Mouse (Mus musculus) testis, postnatal 10 days (tissue): ENCODE results near the gene Mapt.
"Not testable (repeated sequence)": the region's sequence is repeated elsewhere in the genome, so short reads cannot be mapped to it uniquely, and the experiment has no call there.

Source experiments
- DNase-seq: peaks from one replicate; pipeline ENCODE4 v3.0.0; 2021; ENCODE audit warnings: low spot score

The Mapt gene

DNA sequence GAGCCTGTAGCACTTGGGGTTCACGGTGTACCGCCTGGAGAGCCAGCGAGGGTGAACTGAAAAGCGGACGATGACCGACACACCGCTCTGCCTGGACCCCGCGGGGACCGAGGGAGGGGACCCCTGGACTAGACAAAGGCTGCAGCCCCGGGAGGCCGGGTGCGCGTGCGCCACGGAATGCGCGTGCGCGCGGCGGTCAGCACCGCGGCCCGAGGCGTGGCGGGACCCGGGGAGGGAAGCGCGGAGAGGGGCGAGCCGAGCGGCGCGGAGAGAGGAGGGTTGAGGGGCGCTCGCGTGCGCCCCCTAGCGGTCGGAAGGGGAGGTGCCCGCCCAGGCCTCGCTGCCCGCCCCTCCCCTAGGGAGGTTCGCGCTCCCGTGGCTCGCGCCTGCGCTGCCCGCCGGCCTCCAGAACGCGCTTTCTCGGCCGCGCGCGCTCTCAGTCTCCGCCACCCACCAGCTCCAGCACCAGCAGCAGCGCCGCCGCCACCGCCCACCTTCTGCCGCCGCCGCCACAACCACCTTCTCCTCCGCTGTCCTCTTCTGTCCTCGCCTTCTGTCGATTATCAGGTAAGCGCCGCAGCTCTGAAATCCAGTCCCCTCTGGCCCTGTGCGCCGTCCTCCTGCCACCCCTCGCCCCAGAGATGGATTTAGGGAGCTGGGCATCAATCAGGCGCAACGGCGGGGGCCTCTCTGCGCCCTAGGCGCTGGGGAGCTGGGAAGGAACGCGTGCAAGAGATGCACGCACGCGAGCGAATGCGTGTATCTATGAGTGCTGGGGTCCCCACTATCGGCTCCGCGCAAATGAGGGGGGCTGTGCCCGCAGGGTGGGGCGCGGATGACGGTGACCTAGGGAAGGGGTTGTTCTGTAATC, at the start of gene Mapt:
Gene Mapt (plus strand): TSS at position 350 of the 871 bp plus-strand sequence.
- DNase-seq: peak; percentile 92

- DNase-seq: no peak
Measured at GRCm38 (mm10) chr11:104182141-104182540, 49.0 kb upstream of the Mapt start.

GRCm38 (mm10) chr11:104186135-104186836, 44.9 kb upstream of the Mapt start, which contains the start of gene Sppl2c:
TSS of gene Sppl2c (plus strand) at chr11:104186327.
- DNase-seq: no peak

GRCm38 (mm10) chr11:104186837-104187150, 44.4 kb upstream of the Mapt start:
- no peak for DNase-seq

GRCm38 (mm10) chr11:104187766-104188165, 43.4 kb upstream of the Mapt start:
- DNase-seq: no peak

- no peak for DNase-seq
Measured at GRCm38 (mm10) chr11:104190008-104190407, 41.2 kb upstream of the Mapt start.

DNA sequence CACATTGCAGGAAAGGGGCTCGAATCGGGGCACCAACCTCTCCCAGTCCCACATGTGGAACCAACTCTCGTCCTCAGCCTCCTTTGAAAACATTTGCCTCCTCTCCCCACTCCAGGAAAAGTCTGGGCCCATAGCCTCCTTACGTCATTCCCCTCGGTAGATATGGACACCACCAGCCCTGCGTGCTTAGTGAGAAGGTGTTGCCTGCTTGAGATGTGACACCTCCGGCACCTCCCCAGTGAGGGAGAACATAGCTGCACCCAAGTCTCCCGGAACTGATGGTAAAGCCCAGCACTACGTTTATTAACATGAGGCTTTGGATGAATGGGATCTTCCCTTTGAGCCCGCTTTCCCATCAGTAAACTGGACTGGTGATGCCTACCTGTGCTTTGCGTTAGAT, 35.8 kb upstream of the Mapt start:
- no peak for DNase-seq

GRCm38 (mm10) chr11:104195791-104196190, 35.4 kb upstream of the Mapt start:
- DNase-seq: peak; percentile 87

- DNase-seq: peak; percentile 76
Measured at GRCm38 (mm10) chr11:104197861-104198260, 33.3 kb upstream of the Mapt start.

GRCm38 (mm10) chr11:104203271-104203670, 27.9 kb upstream of the Mapt start:
- no peak for DNase-seq

DNA sequence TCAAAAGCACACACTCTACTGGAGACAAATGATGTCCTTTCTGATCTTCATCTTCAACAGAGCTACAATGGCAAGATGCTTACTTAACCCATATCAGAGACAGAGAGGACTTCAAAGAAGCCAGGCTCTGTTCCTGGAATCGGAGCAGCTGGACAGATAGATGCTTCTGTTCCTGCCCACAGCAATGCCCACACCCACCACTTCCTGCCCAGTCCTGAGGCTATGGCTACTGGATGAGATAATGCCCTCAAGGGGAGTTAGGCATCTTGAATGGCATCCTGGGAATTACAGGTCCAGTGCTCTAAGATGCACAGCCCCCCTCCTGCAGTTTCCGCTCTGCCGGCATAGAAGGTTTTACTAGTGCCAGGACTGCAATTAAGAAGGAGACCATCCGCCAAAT, 24.6 kb upstream of the Mapt start:
- no peak for DNase-seq

- no peak for DNase-seq
Measured at GRCm38 (mm10) chr11:104209041-104209440, 22.1 kb upstream of the Mapt start.

DNA sequence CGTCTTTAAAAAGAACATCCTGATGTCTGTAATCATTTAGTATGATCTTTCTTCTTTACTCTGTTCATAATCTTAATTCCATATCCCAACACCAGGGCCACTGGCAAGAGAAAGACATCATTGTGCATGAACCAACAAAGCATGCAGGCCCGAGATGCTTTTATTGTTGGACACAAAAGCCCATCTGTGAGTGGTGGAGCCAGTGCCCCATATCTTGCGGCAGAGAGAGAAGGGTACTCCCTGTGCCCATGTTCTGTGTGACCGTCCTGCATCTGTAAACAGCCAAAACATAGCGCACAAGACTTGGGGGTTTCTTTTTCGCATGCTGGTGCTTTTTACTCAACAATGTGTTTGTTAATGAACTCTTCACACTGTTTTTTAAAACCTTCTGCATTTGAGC, 19.9 kb upstream of the Mapt start:
- DNase-seq: no peak

- DNase-seq: not testable (repeated sequence)
Measured at GRCm38 (mm10) chr11:104214128-104214527, 17.1 kb upstream of the Mapt start.

DNA sequence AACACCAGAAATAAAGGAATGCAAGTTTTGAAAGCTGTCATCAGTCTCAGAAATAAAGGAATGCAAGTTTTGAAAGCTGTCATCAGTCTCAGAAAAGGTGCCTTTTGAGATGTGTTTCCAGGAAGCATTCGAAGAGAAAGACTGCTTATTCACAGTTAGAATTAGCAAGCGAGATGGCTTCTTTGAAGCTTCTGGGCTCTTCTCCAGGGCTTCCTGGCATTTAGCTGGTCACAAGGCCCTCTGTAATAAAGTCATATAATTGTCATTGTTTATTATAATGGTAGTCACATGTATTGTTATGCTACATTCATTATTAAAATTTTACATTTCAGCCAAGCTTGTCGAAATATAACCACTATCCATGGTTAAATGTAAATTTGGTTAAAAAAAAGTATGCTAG, 13.1 kb upstream of the Mapt start:
- DNase-seq: no peak

DNA sequence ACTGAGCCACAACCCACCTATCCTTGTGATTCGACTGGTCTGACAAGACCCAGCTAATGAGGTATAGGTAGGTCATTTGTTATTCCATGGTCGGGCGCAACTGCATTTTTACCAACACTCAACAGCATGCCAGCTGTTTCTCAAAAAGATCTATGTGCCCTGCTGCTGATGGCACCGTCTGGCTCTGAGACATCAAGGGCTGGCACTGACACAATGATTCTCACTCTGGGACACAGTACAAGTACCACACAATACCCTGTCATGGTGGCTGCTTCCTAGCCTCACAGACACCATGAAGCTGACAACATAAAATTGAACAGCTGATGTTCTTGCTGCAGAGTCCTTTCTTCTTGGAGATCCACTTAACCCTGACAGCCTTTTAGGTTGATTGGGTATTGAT, 10.9 kb upstream of the Mapt start:
- no peak for DNase-seq

- DNase-seq: no peak
Measured at GRCm38 (mm10) chr11:104221751-104222150, 9.4 kb upstream of the Mapt start.

DNA sequence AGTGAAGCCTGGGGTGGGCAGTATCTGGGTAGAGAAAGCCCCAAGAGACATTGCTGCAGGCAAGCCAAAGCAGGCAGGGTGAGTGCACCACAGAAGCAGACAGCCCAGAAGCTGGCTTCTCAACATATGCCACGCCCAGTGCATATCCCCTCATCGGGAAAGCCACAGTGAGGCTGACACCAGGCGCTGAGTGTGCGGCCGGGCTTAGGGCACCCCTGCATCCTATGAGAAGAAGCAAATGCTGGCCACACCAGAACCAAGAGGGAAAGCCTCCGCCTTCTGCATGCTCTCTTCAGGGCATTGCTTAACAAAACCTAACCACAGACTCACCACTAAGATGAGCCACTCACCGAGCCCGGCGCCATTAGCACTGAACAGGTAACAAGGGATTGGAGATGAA, 7.9 kb upstream of the Mapt start:
- no peak for DNase-seq

- no peak for DNase-seq
Measured at GRCm38 (mm10) chr11:104229391-104229790, 1.8 kb upstream of the Mapt start.

- DNase-seq: no peak
Measured at GRCm38 (mm10) chr11:104230066-104230778, 968 bp upstream of the Mapt start.

GRCm38 (mm10) chr11:104232141-104233061, 1.2 kb downstream of the Mapt start:
- DNase-seq: peak; percentile 54

DNA sequence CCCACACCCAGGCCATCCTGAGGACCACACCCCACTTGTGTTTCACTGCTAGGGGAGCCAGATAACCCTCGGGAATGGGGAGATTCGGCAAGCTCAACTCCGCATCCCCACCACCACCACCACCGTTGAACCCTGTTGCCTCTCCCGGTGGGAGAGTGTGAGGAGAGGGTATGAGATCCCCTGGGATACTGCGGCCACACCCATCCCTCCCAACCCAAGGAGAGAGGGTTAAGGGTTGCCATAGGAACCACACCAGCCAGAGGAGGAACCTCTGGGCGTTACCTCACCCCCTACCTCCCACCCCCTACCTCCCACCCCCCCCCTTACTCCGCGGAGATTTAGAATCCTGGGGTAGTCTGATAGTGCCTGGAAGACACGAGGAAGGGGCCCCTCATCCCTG, 1.9 kb downstream of the Mapt start:
- DNase-seq: no peak
